Mouse (Mus musculus) left cerebral cortex, postnatal 14 days (tissue): Measurements from ENCODE around the gene Mybpc2. TPM values are rescaled to one million over a fixed set of nuclear protein-coding genes. Genes with fewer than 3 reads are reported as not detected.
A peak's percentile ranks its signal among the peaks of the same experiment; 100 is the strongest.

Experiments used
- DNase-seq, 2 experiments: peaks; one replicate each; pipeline ENCODE4 v3.0.0; 2021 to 2022; ENCODE audit warnings: low spot score in 2 of 2, mixed read lengths in 1 of 2
- intact Hi-C: fragments of 180-260 bp; cut with DNase I; formaldehyde crosslinking; loops from one replicate; pipeline ENCODE4 v1.15.1; 2025
- total RNA-seq, 2 experiments: library from RNA; stranded (reverse); gene quantifications; 2 replicates each; pipeline ENCODE4 v1.2.3; 2021

The Mybpc2 gene
- total RNA-seq, 2 experiments from 2014 or later, result 0.30 TPM; not detected in 1

DNA sequence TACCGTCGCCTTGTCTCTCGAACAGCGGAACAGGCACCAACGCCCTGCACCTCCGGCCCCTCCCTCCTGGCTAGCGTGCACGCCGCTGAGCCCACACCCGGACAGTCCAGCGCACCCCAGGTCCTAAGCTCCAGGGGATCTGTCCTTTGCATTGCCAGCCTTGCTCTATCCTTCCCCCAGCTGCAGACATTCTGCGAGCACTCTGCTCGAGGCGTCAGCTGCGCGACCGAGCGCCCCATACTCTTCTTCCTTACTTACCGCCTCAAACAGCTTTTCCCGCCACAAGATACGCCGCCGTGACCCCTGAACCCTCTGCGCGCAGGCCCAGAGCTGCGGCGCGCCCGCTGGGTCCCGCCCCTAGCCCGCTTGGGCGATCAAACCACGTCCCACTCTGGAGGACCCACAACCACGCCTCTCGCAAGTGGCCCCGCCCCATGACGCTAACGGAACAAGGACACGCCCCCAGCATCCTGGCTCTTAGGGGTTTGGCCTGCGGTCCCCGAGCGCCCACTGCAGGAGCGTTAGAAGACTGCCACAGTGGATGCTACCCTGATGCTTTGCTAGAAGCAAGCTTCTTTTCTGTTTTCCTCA lies 24.1 kb upstream of the Mybpc2 start, which contains the start of gene Pold1:
TSS of gene Pold1 (minus strand) at position 353 of the 591 bp plus-strand sequence.
- peak; percentile 99 for DNase-seq
- intact Hi-C loops, result loop anchor here (2.0 kb wide), 1 partner anchor 48 kb away; no protein-coding TSS in a partner anchor

DNA sequence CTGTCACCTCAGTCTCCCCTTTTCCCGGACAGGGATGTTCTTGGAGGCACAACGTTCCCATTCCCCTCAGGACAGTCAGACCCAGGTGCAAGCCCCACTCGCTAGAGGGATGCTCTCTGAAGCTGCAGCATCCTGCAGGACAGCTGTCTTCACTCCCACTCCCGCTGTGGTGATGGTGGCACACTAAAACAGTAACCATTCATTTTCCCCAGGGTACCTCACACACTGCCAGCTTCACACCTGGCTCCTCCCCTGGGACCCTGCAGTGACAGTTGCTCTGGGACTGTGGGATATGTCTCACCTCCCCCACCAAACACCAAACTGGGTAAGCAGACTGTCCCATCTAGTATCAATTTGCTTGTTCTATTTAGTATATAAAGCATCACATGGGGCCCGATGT lies 23.3 kb upstream of the Mybpc2 start:
- intact Hi-C loops, result loop anchor here (2.0 kb wide), 1 partner anchor 47 kb away; no protein-coding TSS in a partner anchor

DNA sequence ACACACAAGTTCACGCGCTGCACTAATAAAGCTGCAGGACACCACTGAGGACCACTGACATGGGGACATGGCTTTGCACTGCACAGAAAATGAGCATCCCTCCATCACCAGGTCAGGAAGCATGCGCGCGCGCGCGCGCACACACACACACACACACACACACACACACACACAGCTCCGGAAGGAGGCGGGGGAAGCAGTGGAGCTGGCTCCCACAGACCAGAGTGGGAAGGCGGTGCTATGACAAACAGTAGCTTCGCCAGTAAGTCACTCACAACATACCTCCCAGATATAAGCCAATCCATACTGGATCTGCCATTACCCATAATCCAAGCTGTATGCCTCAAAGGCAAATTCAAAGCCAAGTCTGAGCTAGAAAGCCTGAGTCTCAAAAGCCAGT lies 22.6 kb upstream of the Mybpc2 start:
- no peak for DNase-seq
- intact Hi-C loops, result no loop called here

More for the DNA sequence above, 23.3 kb upstream of the Mybpc2 start:
- no peak for DNase-seq

DNA sequence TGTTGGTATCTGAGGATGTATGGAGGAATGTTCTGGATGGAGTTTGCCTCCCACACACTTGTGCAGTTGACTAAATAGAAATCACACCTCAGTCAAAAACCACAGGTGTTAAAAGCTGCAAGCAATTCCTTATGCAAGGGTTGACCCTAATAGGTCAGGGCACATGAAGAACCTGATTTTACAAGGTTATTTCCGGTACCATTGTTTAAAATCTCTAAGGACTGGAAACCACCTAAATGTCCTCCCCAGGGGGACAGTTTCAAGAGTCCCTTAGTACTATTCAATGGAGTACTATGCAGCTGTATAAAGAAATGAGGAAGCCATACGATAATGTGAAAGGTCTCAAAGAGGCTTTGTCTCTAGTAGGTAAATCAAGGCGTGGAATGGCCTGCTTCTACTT lies 21.8 kb upstream of the Mybpc2 start:
- intact Hi-C loops, result no loop called here
- no peak for DNase-seq

DNA sequence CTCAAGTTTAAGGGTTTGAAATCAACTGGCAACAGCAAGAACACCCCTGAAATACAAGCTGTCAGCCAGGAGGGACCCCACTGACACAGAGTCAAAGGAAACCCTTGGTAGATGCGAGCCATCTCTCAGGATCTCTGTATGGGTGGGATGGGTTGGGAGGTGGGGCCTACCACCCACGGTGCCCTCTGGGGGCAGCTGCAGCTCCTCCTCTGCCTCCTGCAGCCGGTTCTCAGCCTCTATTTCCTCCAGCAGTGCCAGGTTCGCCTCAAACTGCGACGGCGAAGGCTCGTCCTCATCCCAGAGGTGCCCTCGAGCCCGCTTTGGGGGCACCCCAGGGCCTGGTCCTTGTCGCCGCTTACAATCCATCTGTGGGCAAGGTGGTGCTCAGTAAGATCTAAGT lies 18.6 kb upstream of the Mybpc2 start:
- intact Hi-C loops, result no loop called here
- DNase-seq, result no peak

DNA sequence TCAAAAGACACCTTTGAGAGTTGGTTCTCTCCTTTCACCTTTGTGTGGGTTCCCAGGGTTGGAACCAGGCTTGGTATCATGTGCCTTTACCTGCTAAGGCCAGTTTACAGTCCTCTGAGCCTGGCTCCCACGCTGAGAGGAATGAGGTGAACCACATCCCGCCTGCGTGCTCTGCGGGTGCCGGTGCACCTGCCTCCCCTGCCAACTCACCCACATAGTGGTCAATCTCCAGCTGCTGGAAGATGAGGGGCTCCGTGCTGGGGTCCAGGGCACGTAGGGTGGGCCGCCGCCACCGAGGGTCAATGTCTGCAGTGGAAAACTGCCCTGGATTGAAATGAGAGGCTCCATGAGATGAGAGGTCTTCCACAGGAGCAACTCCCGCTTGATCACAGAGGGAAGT lies 18.1 kb upstream of the Mybpc2 start:
- DNase-seq, result no peak
- intact Hi-C loops, result no loop called here

DNA sequence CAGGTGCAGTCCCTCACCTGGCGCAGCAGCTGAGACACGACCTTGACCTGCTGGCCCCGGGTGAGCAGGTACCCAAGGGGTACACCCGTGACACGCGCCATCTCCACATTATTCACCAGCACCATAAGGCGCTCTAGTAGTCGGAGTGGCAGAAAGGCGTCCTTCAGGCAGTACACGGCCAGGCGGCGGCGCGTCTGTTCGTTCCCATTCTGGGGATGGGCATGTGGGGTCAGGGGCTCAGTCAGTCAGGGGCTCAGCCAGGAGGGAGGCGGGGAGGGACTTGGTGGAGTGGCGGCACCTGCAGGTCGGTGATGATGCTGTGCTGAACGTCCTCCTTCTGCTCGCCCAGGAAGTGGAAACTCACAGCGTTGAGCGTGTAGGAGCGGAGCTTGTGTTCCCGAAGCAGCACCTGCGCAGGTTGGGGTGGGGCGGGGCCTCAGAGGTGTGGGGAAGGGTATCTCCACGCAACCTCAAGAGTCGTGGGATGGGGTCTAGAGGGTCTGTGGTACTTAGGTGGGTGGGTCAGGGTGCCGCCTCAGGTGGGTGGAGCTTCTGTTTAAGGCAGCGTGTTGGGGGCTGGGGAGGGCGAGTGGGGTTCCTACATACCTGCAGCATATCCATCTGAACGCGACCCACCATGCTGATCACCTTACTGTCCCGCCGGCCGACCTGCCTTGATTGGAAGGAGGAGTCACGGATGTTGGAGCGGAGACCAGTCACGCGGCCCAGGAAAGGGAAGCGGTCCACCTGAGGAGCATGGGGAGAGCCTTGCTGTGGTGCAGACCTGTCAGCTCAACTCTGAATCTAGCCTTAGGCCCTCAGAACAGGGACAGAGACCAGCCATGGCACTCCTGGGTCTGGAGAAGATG lies 14.5 kb upstream of the Mybpc2 start:
- DNase-seq, result no peak
- intact Hi-C loops, result no loop called here

DNA sequence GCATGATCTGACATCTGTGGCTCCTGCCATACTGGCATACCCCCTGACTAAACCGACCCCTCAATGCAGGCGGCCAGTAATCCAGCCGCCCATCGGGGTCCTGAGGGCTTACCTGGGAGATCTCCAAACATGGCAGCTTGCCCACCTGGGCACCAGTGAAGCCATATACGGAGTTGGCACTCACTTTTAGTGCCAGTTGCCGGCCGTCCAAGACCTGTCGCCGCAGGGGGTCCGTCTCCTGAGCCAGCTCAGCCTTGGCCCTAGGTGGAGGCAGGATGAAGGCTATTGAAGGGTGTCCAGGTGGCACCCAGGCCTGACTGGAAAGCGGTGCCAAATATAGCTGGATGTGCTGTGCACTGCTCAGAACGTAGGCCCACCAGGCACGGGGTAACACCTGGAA lies 13.0 kb upstream of the Mybpc2 start:
- intact Hi-C loops, result no loop called here
- no peak for DNase-seq

DNA sequence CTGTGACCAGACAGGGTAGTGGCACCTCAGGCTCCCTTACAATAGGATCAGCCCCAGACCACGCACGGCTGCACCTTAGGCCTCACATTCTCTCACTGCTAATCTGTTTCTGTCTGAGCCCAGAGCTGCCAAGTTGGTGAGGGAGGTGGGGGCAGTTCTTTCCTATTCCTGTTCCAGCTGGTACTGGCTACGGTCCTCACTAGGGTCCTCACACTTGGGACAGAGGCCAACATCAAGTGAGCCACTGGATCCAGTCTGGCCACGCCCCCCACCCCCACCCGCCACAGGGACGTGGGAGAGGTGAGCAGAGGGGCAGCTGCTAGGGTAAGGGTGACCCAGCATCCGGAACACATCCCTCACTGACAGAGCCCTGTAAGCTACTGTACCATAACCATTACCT lies 12.6 kb upstream of the Mybpc2 start:
- intact Hi-C loops, result no loop called here
- no peak for DNase-seq

DNA sequence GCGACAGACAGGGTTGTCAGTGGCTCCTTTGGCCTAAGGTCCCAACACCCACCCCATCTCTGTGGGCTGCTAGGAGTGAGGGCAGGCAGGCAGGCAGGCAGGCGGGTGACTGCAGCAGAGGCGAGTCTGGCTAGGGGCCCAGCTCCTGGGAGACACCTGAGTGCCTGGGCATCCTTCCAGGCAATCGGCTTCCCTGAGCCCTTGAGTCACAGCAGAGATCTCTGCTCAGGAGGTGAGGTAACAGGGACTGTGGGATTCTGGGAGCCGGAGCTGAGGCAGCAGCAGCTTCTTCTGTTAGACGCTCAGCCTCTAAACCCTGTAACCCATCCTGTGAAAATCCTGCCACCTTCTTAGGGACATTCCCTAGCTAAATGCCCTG lies 12.1 kb upstream of the Mybpc2 start:
- DNase-seq, result peak; percentile 30 to 47
- intact Hi-C loops, result no loop called here

DNA sequence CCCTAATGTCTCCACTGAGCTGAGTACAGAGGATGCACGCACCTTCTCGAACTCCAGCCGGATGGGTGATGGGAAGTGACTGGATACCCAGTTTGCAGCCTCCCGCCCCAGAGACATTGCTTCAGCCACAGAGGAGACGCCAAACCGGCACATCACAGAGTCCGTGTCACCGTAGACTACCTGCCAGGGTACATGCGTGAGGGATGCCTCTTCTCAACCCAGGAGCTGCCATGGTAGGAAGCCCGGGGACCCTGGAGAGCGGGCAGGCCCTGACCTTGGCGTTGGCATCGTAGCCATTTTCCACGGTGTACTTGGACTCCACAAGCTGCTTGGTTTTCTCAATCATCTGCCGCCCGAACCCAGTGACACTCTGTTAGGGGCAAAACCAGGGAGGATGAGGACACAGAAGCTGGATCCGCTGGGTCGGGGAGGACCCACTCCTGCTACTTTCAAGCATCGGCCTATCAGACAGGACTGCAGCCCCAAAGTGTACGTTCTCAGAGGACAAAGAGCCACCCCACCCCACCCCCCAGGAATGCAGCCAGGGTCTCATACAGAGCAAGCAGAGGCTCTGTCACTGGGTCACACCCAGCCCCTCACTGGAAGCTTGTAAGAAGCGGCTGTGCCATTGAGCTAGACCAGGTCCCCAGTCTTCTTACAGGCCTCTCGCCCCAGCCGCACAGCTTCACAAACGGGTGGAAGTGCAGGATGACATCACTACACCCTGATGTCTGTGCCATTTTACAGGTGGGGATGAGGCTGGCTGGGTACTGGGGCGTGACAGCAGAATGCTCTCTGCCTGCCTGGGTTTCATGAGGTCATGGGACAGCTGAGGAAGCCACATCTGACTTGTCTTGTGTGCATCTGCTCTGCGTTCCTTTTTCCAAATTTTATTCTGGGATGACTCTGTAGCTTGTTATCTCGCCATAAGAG lies 11.5 kb upstream of the Mybpc2 start:
- intact Hi-C loops, result no loop called here
- no peak for DNase-seq

DNA sequence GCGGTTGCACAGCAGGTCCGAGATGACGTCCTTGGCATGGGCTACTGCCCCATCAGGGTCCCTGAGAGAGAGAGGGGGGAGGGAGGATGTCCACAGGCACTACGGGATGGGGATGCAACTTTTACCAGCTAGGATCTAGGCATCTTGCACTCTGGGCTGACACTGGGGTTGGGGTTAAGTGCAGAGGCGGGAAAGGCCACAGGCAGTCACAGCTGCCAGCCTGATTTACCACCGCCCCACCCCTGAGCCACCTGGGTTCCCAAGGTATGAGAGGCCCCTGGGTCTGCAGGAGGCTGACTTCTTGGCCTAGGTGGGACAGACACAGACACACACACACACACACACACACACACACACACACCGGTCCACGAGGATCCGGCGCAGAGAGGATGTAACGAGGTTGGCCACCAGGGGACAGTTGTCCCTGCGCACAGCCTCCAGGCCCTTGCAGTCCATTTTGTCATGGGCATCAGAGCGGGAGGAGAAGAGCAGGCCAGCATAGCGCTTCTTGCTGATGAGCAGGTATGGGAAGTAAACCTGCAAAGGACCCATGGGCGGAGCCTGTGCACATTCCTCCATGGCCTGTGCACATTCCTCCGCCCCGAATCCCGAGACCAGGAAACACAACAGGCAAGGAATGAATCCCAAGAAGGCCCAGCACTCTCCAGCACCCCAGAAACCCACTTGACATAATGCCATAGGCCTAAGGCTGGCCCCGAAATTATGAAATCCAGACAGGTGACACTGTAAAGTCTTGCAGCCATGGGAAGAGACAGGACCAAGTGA lies 10.4 kb upstream of the Mybpc2 start:
- DNase-seq, result no peak
- intact Hi-C loops, result no loop called here

DNA sequence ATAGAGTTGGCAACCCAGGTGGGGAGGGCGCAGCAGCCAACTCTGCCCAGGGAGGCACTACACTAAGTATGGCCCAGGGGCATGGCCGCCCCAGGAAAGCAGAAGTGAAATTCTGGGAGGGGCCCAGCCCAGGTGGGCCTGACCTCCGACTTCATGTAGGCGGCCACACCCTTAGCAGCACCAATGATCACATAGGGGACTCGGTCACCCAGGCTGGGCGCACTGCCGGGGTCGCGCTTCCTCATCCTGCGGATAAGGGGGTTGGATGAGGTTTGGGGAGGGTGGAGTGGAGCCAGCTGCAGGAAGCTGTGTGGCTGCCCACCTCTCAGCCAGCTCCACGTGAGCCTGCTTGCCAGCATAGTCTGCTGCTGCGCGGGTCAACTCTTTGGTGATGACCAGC lies 9.8 kb upstream of the Mybpc2 start:
- DNase-seq, result no peak
- intact Hi-C loops, result no loop called here

DNA sequence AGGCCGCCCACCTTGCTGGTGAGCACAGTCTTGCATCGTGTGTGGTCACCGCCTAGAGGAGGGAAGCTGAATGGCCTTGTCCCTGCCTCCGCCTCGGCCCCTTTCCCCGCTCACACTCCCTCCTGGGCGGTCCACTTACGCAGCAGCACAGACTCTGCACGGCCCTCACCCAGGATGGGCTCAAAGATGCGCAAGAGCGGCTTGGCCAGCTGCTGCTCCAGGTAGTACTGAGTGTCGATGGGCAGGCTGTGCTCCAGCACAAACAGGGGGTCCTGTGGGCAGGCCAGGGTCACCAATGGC lies 9.2 kb upstream of the Mybpc2 start:
- DNase-seq, result no peak
- intact Hi-C loops, result no loop called here

DNA sequence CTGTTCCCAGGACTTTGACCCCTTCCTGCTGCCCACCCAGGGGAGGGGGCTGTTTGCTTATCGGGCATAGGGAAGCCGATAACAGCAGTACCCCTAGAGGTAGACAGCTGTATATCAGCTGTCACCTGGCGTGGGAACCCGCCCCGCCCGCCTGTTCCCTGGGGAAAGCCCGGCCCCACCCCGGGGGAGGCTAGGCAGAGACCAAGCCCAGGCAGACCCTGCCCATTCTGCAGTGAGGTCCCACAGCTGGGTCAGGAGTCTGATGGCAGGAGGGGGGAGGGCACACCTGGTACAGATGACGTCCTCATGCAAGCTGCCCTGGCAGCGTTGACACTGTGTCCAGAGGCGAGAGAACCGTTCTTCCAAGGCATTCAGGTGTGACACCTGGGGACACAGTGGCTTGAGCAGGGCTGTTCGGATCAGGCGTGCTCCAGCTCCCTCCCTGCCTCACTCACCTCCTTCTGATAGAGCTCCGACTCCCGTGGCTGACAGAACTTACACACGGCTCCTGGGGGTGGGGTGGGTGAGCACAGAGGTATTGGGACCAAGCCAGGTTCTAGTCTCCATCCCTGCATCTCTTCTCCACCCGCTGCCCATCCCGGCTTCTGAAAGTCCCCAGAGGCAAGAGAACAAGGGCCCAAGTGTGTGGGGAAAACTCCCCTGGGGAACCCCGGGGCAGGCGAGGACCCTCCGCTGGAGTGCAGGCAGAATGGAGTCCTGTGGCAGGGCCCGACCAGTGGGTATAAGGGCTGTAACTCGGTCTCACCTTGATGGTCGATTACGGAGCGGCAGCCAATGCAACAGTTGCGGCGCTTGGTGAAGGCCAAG lies 8.7 kb upstream of the Mybpc2 start:
- intact Hi-C loops, result no loop called here
- no peak for DNase-seq

DNA sequence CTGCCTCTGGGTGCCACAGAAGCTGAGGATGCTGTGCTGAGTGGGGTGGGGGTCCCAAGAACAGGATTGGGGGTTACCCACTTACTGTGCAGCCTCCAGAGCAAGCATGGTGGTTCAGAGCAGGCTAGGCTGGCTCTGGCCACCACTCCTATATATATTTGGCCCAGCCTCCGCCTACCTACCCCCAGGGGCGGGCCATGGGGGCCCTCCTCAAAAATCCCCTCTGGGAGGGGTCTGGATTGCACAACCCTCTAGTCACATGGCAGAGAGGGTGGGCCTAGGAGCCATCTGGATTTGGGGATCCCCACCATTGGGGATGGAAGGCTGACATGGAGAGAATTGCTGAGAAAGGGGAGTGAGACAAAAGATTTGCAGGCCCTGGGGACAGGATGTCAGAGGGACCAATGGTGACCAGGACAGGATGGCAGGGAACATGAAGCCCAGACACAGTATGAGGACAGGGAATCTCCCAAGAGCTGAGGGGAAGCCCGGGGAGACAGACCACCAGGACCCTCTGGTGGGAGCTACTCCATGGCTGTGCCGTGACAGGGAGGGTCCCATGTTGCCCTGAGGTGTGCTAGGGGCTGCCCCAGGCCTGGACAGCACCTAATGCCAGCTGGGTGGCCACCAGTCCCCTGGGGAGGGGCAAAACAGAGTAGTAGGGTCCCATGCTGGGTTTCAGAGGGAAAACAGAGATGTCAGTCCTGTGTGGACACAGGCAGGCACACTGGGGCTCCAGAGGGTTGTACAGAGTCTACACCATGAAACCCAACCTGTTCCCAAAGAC lies 7.7 kb upstream of the Mybpc2 start, which contains the start of gene Spib:
TSS of gene Spib (minus strand) at position 126 of the 787 bp plus-strand sequence.
- DNase-seq, result no peak

DNA sequence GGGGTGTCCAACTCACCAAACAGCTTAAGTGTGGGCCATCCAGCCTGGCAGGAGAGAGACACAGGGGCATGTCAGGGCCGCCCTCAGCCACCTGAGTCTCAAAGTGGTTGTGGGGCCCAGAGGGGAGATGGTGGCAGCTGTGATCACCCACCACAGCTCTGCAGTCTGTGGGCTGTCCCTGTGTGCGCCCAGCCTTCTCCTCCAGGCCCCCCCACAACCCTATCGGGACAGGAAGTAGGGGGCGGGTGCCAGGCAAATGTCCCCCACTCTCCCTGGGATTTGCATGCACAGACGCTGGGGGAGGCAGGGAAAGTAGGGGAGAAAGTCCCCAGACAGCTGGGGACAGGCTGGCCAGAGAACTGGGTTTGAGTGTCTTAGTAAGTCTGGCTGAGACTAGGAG lies 6.8 kb upstream of the Mybpc2 start:
- no peak for DNase-seq
- intact Hi-C loops, result no loop called here

More for the DNA sequence above, 7.7 kb upstream of the Mybpc2 start, which contains the start of gene Spib:
- intact Hi-C loops, result no loop called here

DNA sequence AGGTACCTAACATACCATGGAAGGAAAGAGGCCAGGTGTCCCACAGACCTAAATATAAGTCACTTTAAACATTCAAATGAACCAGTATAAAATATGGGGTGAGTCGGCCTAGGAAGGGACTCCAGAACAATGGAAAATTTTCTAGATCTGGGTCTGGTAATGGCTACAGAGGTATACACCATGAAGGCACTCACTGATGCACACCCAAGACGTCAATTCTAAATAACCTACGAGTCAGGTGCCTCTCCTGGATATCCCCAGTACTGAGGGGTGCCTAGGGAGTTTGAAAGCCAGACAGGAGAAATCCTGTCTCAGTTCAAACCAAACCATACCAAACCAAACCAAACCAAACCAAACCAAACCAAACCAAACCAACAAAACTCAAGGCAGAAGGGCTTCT lies 6.1 kb upstream of the Mybpc2 start:
- intact Hi-C loops, result no loop called here
- no peak for DNase-seq
